Mouse (Mus musculus) lung, postnatal 0 days (tissue): ENCODE results near the gene Bmp8b.
A peak's percentile ranks its signal among the peaks of the same experiment; 100 is the strongest.

Experiments
- CTCF ChIP-seq: IDR thresholded peaks from 2 replicates; pipeline ENCODE4 v1.5.1; 2016; ENCODE audit warnings: antibody characterized with exemption, mild to moderate bottlenecking
- EP300 ChIP-seq: IDR thresholded peaks from 2 replicates; pipeline ENCODE4 v1.6.1; 2016; ENCODE audit warnings: antibody characterized with exemption, mild to moderate bottlenecking, control low read depth

GRCm38 (mm10) chr4:123093064-123093776 is 11.7 kb upstream of the Bmp8b start:
- TF ChIP-seq CTCF: no peak
- TF ChIP-seq EP300: peak; percentile 22; the same call in 1 of the 2 replicates
